13 mouse cellular contexts compared by ENCODE assay signal in the genomic region with DNA sequence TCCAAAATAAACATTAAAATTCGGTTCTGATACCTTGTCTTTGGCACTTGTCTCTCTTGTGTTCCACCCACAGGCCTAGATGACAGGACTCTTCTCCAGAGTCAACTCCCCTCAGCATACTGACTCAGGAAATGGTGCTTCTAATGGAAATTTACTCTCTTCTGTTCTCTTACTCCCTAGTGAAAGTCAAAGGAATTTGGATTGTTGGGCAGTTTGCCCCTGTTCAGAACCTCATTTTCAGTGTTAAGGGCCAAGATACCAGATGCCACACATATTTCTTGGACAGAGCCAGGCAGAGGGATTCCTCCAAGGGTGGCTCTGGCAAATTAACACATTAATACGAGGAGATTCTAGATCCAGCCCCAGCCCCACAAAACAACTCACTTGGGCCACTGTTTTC. TPM values are rescaled to one million over a fixed set of nuclear protein-coding genes. Genes with fewer than 3 reads are reported as not detected.
DNase-seq lines count a peak whose midpoint lies in the region; TF ChIP-seq lines count a peak whose summit lies in the region.
"Had no signal": no experiment of that assay in that cellular context is flagged by ENCODE, and none has a peak within 500 bp of the region (broad histone marks: within the 10 kb centered on the region; RNA-seq: fewer than 3 reads in every experiment).

No protein-coding gene starts in this region.

- no peak for TF ChIP-seq CTCF in layer of hippocampus, adult 2 months (conservative IDR thresholded peaks at IDR 0.05)

- intact Hi-C loops in left cerebral cortex, postnatal 4 days (cut with DNase I) = no loop called here
- intact Hi-C loops in left cerebral cortex, postnatal 25 days (cut with DNase I) = no loop called here

- no peak overlapping the region for H3K4me3 ChIP-seq in layer of hippocampus, adult 2 months
- H3K4me3 ChIP-seq: forebrain, embryonic 15.5 days; hindbrain, embryonic 12.5 days; lung, embryonic 15.5 days; neural tube, embryonic 13.5 days had no signal

- peak overlapping the region; percentile 46; the same call in 1 of the 2 replicates for H3K27ac ChIP-seq in layer of hippocampus, adult 2 months
- H3K27ac ChIP-seq: forebrain, embryonic 15.5 days; hindbrain, embryonic 12.5 days; lung, embryonic 15.5 days; neural tube, embryonic 13.5 days had no signal

- DNase-seq in adrenal gland, adult 2 months = peak; percentile 28
- no peak for DNase-seq in adrenal gland, postnatal 25 days
- DNase-seq in layer of hippocampus, adult 2 months (ENCODE audit: low spot score in 2 of 2) = no peak
- no peak for DNase-seq in layer of hippocampus, postnatal 36 days
- DNase-seq in cerebellum, postnatal 14 days = peak; percentile 18 to 62
- peak; percentile 25 for DNase-seq in lung, postnatal 10 days
- DNase-seq in left cerebral cortex, postnatal 4 days = no peak
- DNase-seq in left cerebral cortex, postnatal 25 days (ENCODE audit: low spot score in 2 of 2) = no peak
- DNase-seq: spleen, adult 18-20 months had no signal

RNA-seq across cellular contexts. Expression of gene Mpdz, which starts 12.9 kb away (rescaled TPM):
- 100 to 1,000 TPM in 1 of 2 experiments, 10 to 100 TPM in 1; 95.2 to 101 TPM for total RNA-seq in adrenal gland, adult 2 months (2021)
- 12.6 and 15.9 TPM in 2 replicates for polyA plus RNA-seq in adrenal gland, adult 2 months (2012; rRNA removed)
- total RNA-seq in adrenal gland, postnatal 25 days (2021) = 106 and 129 TPM in 2 replicates
- total RNA-seq in layer of hippocampus, adult 2 months (2021) = 10 to 100 TPM; 75.5 to 76.5 TPM
- 10 to 100 TPM; 70.8 to 90.4 TPM for total RNA-seq in layer of hippocampus, postnatal 36 days (2021)
- total RNA-seq in left cerebral cortex, postnatal 4 days (2021) = 10 to 100 TPM; 40.0 to 45.3 TPM
- 10 to 100 TPM; 54.9 to 56.1 TPM for total RNA-seq in left cerebral cortex, postnatal 25 days (2021)

Comparison
In these comparisons a context has a peak if more than half of its experiments do, and no peak if none do; other contexts are left out.
1. DNase-seq: peak in adrenal gland, adult 2 months (single experiment), cerebellum, postnatal 14 days (2 of 2) and lung, postnatal 10 days (single experiment); none in adrenal gland, postnatal 25 days (single experiment), layer of hippocampus, adult 2 months (0 of 2), layer of hippocampus, postnatal 36 days (0 of 2), left cerebral cortex, postnatal 4 days (single experiment) and left cerebral cortex, postnatal 25 days (0 of 2).